ENCODE assay signal across 15 mouse cellular contexts in the genomic region with DNA sequence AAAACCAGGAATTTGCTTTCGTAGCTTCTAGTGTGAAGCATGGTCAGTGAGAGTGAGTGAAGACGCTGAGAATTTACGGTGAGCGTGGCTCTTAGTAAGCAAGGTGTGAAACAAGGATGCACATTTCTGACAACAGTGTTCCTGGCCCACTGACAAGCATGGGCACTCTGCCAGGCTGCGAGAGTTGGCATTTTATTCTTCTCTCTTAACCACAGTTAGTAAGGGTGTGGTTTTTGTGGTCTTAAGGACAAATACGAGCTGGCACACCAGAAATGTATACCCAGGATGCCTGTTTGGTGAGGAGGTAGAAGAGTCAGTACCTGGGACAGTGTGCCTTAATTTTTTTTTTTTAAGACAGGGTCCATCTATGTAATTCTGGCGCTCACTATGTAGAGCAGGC. TPM values are rescaled to one million over a fixed set of nuclear protein-coding genes. Genes with fewer than 3 reads are reported as not detected.
DNase-seq lines count a peak whose midpoint lies in the region; ATAC-seq lines count a peak whose summit lies in the region.
"Had no signal": no experiment of that assay in that cellular context is flagged by ENCODE, and none has a peak within 500 bp of the region (broad histone marks: within the 10 kb centered on the region; RNA-seq: fewer than 3 reads in every experiment).

No protein-coding gene starts in this region.

- 73% methylated on average over 7 of the region's 7 CpGs for WGBS in heart, embryonic 13.5 days

- 0 out of 2 replicates have a peak overlapping the region, but pooled peaks have one; percentile 32 for H3K27ac ChIP-seq in heart, embryonic 13.5 days (replicated peaks)
- H3K27ac ChIP-seq: embryonic facial prominence, embryonic 13.5 days; limb, embryonic 10.5 days; liver, embryonic 13.5 days had no signal

- H3K4me1 ChIP-seq in heart, embryonic 13.5 days: peaks cover 32% of the 10 kb centered on the region
- H3K4me1 ChIP-seq: embryonic facial prominence, embryonic 13.5 days; limb, embryonic 10.5 days; liver, embryonic 13.5 days had no signal

- H3K4me2 ChIP-seq in heart, embryonic 13.5 days: no peak overlapping the region
- H3K4me2 ChIP-seq: embryonic facial prominence, embryonic 13.5 days; liver, embryonic 13.5 days had no signal

- DNase-seq in heart, adult 8-10 months (ENCODE audit: low spot score): no peak
- peak; percentile 64 for DNase-seq in testis, postnatal 10 days (ENCODE audit: low spot score)
- DNase-seq in testis, postnatal 14 days (ENCODE audit: low spot score): no peak
- DNase-seq in right cerebral cortex, postnatal 25 days: no peak
- DNase-seq: adrenal gland, postnatal 25 days; heart, postnatal 36 days; kidney, postnatal 25 days; liver, embryonic 13.5 days; right cerebral cortex, postnatal 14 days had no signal

- no peak overlapping the region for H3K9ac ChIP-seq in heart, embryonic 13.5 days
- H3K9ac ChIP-seq: embryonic facial prominence, embryonic 13.5 days; liver, embryonic 13.5 days had no signal

- no peak overlapping the region for H3K4me3 ChIP-seq in heart, embryonic 13.5 days
- H3K4me3 ChIP-seq: embryonic facial prominence, embryonic 13.5 days; limb, embryonic 10.5 days; liver, embryonic 13.5 days; megakaryocyte, embryonic 14.5 days had no signal

- H3K9me3 ChIP-seq in heart, embryonic 13.5 days: peaks cover 1% of the 10 kb centered on the region; the same call in 1 of the 2 replicates
- H3K9me3 ChIP-seq: limb, embryonic 10.5 days; liver, embryonic 13.5 days had no signal

- no peak for ATAC-seq in heart, embryonic 13.5 days (ENCODE audit: extremely low read depth, insufficient number of reproducible peaks, low FRiP score, low TSS enrichment)
- peak; percentile 62; the same call in 1 of the 2 replicates for ATAC-seq in common myeloid progenitor, adult 5-6 weeks (replicated peaks; ENCODE audit: low read depth, poor library complexity, severe bottlenecking)
- no peak for ATAC-seq in granulocyte monocyte progenitor cell, adult 5-6 weeks (replicated peaks; ENCODE audit: poor library complexity, severe bottlenecking)

- H3K36me3 ChIP-seq in heart, embryonic 13.5 days: peaks cover 87% of the 10 kb centered on the region

- no peaks in the 10 kb centered on the region for H3K27me3 ChIP-seq in heart, embryonic 13.5 days (replicated peaks)
- H3K27me3 ChIP-seq: embryonic facial prominence, embryonic 13.5 days; liver, embryonic 13.5 days; megakaryocyte, embryonic 14.5 days had no signal

RNA-seq across cellular contexts. Expression of a gene that starts 10.8 kb away (rescaled TPM):
- 14.0 and 15.0 TPM in 2 replicates for polyA plus RNA-seq in heart, embryonic 13.5 days (2015; fragmentation: Nextera tagmentation; extraction: Ambion mirVana)
- total RNA-seq in heart, adult 8-10 months (2022): 10 to 100 TPM; 13.3 to 15.1 (median 14.3) TPM
- total RNA-seq in common myeloid progenitor, adult 5-6 weeks (2017): 24.2 and 30.9 TPM in 2 replicates
- total RNA-seq in granulocyte monocyte progenitor cell, adult 5-6 weeks (2014; fragmentation: Nextera tagmentation): 16.3 and 28.7 TPM in 2 replicates
- 25.9 and 28.3 TPM in 2 replicates for total RNA-seq in granulocyte monocyte progenitor cell, adult 5-6 weeks (2017)

RNA-seq across cellular contexts. Expression of a gene that starts 31.6 kb away (rescaled TPM):
- 14.5 and 15.2 TPM in 2 replicates for polyA plus RNA-seq in heart, embryonic 13.5 days (2015; fragmentation: Nextera tagmentation; extraction: Ambion mirVana)
- total RNA-seq in heart, adult 8-10 months (2022): 1 to 10 TPM; 6.2 to 9.5 (median 7.8) TPM
- total RNA-seq in common myeloid progenitor, adult 5-6 weeks (2017): 30.4 and 40.7 TPM in 2 replicates
- total RNA-seq in granulocyte monocyte progenitor cell, adult 5-6 weeks (2014; fragmentation: Nextera tagmentation): 34.0 and 37.2 TPM in 2 replicates
- total RNA-seq in granulocyte monocyte progenitor cell, adult 5-6 weeks (2017): 34.6 and 34.8 TPM in 2 replicates
